8 mouse cellular contexts compared by ENCODE assay signal in genomic region chr8:57653056-57653767, GRCm38 (mm10). TPM values are rescaled to one million over a fixed set of nuclear protein-coding genes. Genes with fewer than 3 reads are reported as not detected.
DNase-seq lines count a peak whose midpoint lies in the region; ATAC-seq and TF ChIP-seq lines count a peak whose summit lies in the region.

No protein-coding gene starts in this region.

- H3K9ac ChIP-seq in forebrain, postnatal 0 days: peak overlapping the region; percentile 88; the same call in 1 of the 2 replicates
- H3K9ac ChIP-seq in hindbrain, embryonic 15.5 days: peak overlapping the region; percentile 99
- H3K9ac ChIP-seq in midbrain, embryonic 16.5 days (ENCODE audit: low read depth, low read length): peak overlapping the region; percentile 91

- peak overlapping the region; percentile 83 for H3K4me3 ChIP-seq in forebrain, postnatal 0 days (ENCODE audit: low read depth, low read length)
- H3K4me3 ChIP-seq in hindbrain, embryonic 15.5 days: peak overlapping the region; percentile 91
- peak overlapping the region; percentile 90 for H3K4me3 ChIP-seq in midbrain, embryonic 16.5 days (ENCODE audit: low read depth, low read length)

- peak overlapping the region; percentile 97 for H3K4me2 ChIP-seq in forebrain, postnatal 0 days (ENCODE audit: low read depth)
- H3K4me2 ChIP-seq in hindbrain, embryonic 15.5 days: peak overlapping the region; percentile 71
- H3K4me2 ChIP-seq in midbrain, embryonic 16.5 days (ENCODE audit: low read length): peak overlapping the region; percentile 97

- no peaks in the 10 kb centered on the region for H3K27me3 ChIP-seq in forebrain, postnatal 0 days (ENCODE audit: insufficient read depth, low read length)
- no peaks in the 10 kb centered on the region for H3K27me3 ChIP-seq in hindbrain, embryonic 15.5 days
- H3K27me3 ChIP-seq in midbrain, embryonic 16.5 days (ENCODE audit: control insufficient read depth, insufficient read depth, low read depth, low read length): no peaks in the 10 kb centered on the region
- no peaks in the 10 kb centered on the region for H3K27me3 ChIP-seq in splenic B cell, adult 2 months (ENCODE audit: control insufficient read depth, insufficient read depth, low read length, poor library complexity, severe bottlenecking)

- H3K4me1 ChIP-seq in forebrain, postnatal 0 days (ENCODE audit: insufficient read depth): 0 out of 2 replicates have a peak, but pooled peaks cover 5% of the 10 kb centered on the region
- H3K4me1 ChIP-seq in hindbrain, embryonic 15.5 days (replicated peaks): peaks cover 16% of the 10 kb centered on the region
- peaks cover 7% of the 10 kb centered on the region for H3K4me1 ChIP-seq in midbrain, embryonic 16.5 days (ENCODE audit: control insufficient read depth, insufficient read depth, low read length)

- no peak for TF ChIP-seq CTCF in forebrain, postnatal 0 days (IDR thresholded peaks at IDR 0.05; ENCODE audit: low read depth)

- WGBS in forebrain, postnatal 0 days: 2% methylated on average over 23 of the region's 38 CpGs
- 1% methylated on average over 27 of the region's 38 CpGs for WGBS in hindbrain, embryonic 15.5 days
- WGBS in midbrain, embryonic 16.5 days: under 1% methylated on average over 27 of the region's 38 CpGs

- H3K36me3 ChIP-seq in forebrain, postnatal 0 days (ENCODE audit: insufficient read depth): no peaks in the 10 kb centered on the region
- no peaks in the 10 kb centered on the region for H3K36me3 ChIP-seq in hindbrain, embryonic 15.5 days
- no peaks in the 10 kb centered on the region for H3K36me3 ChIP-seq in midbrain, embryonic 16.5 days (ENCODE audit: control insufficient read depth, insufficient read depth, low read length)
- H3K36me3 ChIP-seq in splenic B cell, adult 2 months (ENCODE audit: control insufficient read depth, insufficient read depth, low read length, poor library complexity, severe bottlenecking): no peaks in the 10 kb centered on the region

- H3K9me3 ChIP-seq in forebrain, postnatal 0 days (ENCODE audit: low read length): no peaks in the 10 kb centered on the region
- H3K9me3 ChIP-seq in hindbrain, embryonic 15.5 days: no peaks in the 10 kb centered on the region
- H3K9me3 ChIP-seq in midbrain, embryonic 16.5 days (replicated peaks; ENCODE audit: control insufficient read depth, low read length, poor library complexity, severe bottlenecking): no peaks in the 10 kb centered on the region

- peak; percentile 2 for DNase-seq in gastrocnemius, adult 18-20 months (ENCODE audit: low spot score)
- DNase-seq in gastrocnemius, adult 8-10 months (ENCODE audit: low spot score in 2 of 2): no peak
- peak; percentile 63 for DNase-seq in cerebellum, adult 11-12 months
- DNase-seq in forebrain, postnatal 0 days: peak; percentile 35
- DNase-seq in liver: peak; percentile 55
- peak; percentile 44 for DNase-seq in splenic B cell, adult 2 months (ENCODE audit: low read depth, low spot score)

- ATAC-seq in forebrain, postnatal 0 days: peak; percentile 64
- ATAC-seq in hindbrain, embryonic 15.5 days (ENCODE audit: low FRiP score, low read depth): peak; percentile 75
- peak; percentile 81 for ATAC-seq in midbrain, embryonic 16.5 days

- no peak overlapping the region for H3K27ac ChIP-seq in forebrain, postnatal 0 days (ENCODE audit: low read depth, low read length)
- H3K27ac ChIP-seq in hindbrain, embryonic 15.5 days (replicated peaks): peak overlapping the region; percentile 92
- peak overlapping the region; percentile 9; the same call in 1 of the 2 replicates for H3K27ac ChIP-seq in midbrain, embryonic 16.5 days (ENCODE audit: low read length)

RNA-seq across cellular contexts. Expression of gene Galnt7, which starts 0.4 kb away (rescaled TPM):
- 1 to 10 TPM; 2.0 to 2.3 TPM for total RNA-seq in gastrocnemius, adult 18-20 months (2021)
- total RNA-seq in gastrocnemius, adult 8-10 months (2022): 1 to 10 TPM; 1.6 to 2.2 (median 1.7) TPM
- total RNA-seq in forebrain, postnatal 0 days (2014; rRNA removed): 7.2 and 8.0 TPM in 2 replicates
- polyA plus RNA-seq in forebrain, postnatal 0 days (2015; fragmentation: Nextera tagmentation; extraction: Ambion mirVana): 4.0 and 5.3 TPM in 2 replicates
- 11.4 and 12.5 TPM in 2 replicates for polyA plus RNA-seq in hindbrain, embryonic 15.5 days (2015; fragmentation: Nextera tagmentation; extraction: Ambion mirVana)
- polyA plus RNA-seq in midbrain, embryonic 16.5 days (2015; fragmentation: Nextera tagmentation; extraction: Ambion mirVana): 8.2 and 10.1 TPM in 2 replicates

Comparison
In these comparisons a context has a peak if more than half of its experiments do, and no peak if none do; other contexts are left out.
1. DNase-seq: peak in gastrocnemius, adult 18-20 months (single experiment), cerebellum, adult 11-12 months (single experiment), forebrain, postnatal 0 days (single experiment), liver (single experiment) and splenic B cell, adult 2 months (single experiment); none in gastrocnemius, adult 8-10 months (0 of 2).
2. Peak in every context shown above with its lines, with median percentiles within 50 percentile points of each other: ATAC-seq, H3K4me2 ChIP-seq, H3K4me3 ChIP-seq and H3K9ac ChIP-seq.